Mouse (Mus musculus): ENCODE data around the gene Pde6b.

Gene Pde6b

GRCm38 (mm10) chr5:108389744-108390143 lies 1.6 kb downstream of the Pde6b start:
- DNase-seq (ENCODE audit: low read depth) = no peak

- DNase-seq (ENCODE audit: low read depth) = no peak
These were observed 15.3 kb downstream of the Pde6b start for GRCm38 (mm10) chr5:108403453-108403852.

- DNase-seq (ENCODE audit: low read depth) = peak; percentile 15
These were observed 17.3 kb downstream of the Pde6b start for GRCm38 (mm10) chr5:108405460-108405859.

DNA sequence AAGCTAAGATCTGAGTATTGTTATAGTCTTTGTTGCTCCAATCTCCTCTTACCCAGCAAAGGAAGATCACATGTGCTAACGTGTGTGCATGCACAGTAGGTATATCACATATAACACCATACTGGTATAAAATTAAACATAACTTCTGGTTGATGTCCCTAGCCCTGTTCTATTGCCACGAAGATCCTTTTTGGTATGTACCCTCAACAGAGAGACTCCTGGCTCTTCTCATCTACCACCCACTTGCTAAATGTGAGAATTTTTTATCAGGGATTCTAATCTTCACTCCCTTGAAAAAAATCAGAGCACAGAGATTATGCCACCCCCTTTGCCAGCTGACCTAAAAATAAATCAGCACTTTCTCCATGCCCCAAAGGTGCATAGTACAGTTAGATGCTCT lies 18.8 kb downstream of the Pde6b start:
- DNase-seq (ENCODE audit: low read depth) = no peak

- no peak for DNase-seq (ENCODE audit: low read depth)
These were observed 26.5 kb downstream of the Pde6b start for GRCm38 (mm10) chr5:108414711-108415110.

GRCm38 (mm10) chr5:108422741-108423140 lies 34.5 kb downstream of the Pde6b start:
- DNase-seq (ENCODE audit: low read depth) = no peak

GRCm38 (mm10) chr5:108423427-108423826 lies 35.2 kb downstream of the Pde6b start:
- no peak for DNase-seq (ENCODE audit: low read depth)

DNA sequence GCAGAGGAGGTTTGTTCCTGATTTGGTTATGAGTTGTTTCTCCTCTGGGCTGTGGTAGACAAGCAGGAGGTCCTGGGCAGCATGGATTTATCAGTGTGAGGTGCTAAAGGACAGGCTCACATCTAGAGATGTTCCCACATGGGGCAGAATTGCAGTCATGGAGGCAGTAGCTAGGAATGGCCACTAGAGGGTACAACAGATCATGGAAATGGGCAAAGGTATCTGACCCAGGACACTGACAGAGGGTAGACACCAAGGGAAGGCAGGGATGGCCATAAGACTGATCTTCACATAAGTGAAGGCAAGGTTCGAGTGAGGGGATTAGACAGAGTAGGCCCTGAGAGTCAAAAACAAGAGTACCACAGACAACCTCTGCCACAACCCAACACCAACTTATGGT lies 39.0 kb downstream of the Pde6b start:
- DNase-seq (ENCODE audit: low read depth) = peak; percentile 75

GRCm38 (mm10) chr5:108431196-108431595 lies 43.0 kb downstream of the Pde6b start:
- DNase-seq (ENCODE audit: low read depth) = no peak

DNA sequence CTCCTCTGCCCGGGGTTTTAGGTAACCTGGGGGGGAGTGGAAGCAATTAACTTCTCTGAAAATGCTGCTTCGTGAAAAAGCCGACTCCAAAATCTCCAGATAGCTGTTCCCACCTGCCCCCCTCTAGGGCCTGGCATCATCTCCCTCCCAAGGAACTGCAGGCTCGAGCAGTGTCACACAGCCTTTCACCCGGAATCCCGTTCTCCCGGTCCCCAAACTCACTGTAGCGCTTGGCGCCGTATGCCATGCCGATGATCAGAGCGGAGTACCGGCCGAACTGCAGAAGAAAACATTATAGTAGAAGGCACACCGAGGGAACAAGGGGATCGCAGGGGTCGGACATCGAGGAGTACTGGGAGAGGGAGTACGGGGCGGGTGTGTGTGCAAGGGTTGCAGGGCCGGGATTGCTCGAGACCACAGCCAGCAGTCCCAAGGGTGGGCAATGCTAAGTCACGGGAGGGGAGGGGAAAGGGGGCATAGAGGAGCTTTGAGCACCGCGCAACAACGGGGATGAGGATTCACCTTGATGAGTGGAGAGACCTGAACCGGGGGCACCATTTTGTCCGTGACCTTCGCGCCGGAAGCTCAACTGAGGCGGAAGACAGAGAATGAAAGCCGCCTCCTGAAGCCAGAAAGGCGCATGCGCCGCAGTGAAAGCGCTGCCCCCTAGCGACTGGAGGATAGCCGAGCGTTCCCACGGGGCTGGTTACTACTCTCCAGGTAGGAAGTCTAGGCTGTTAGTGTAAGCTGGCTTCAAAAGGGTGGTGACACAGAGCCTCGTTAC lies 45.8 kb downstream of the Pde6b start, which contains the start of gene Atp5k:
Atp5k (minus strand) TSS at position 645 of the 784 bp plus-strand sequence.
- peak; percentile 95 for DNase-seq (ENCODE audit: low read depth)

DNA sequence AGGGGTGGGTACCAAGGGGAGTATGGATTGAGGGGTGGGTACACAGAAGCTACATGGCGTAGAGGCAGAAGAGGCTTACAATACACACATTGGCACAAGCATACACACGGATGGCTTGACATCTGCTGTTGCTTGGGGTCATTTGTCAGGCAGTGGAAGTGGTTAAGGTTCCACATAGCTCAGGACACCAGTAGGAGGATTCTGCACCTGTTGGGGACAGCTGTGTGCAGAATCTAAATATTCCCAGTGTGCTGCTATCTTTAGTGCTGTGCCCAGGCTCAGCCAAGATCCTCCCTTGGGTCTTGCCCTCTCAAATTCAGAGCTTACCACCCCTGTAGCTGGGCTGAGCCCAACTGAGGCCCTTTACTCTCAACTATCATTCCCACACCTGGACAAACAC lies 47.9 kb downstream of the Pde6b start:
- no peak for DNase-seq (ENCODE audit: low read depth)

DNA sequence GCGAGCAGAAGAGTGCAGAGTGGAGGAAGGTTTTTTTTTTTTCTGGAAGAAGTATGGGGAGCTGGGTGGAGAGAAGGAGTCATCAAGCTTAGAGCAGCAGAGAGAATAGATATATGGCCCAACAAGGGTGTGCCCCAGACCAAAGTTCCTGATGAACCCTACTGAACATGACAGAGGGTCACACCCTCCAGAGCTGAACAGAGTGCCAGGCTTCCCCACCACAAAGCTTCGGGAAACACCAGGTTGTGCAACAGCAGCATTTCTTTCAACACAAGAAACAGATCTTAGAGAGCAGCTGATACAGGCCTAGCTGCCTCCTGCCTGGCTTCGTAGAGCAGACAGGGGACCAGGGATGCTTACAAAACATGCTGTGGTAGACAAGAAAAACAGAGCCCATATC lies 58.8 kb downstream of the Pde6b start:
- DNase-seq (ENCODE audit: low read depth) = no peak

DNA sequence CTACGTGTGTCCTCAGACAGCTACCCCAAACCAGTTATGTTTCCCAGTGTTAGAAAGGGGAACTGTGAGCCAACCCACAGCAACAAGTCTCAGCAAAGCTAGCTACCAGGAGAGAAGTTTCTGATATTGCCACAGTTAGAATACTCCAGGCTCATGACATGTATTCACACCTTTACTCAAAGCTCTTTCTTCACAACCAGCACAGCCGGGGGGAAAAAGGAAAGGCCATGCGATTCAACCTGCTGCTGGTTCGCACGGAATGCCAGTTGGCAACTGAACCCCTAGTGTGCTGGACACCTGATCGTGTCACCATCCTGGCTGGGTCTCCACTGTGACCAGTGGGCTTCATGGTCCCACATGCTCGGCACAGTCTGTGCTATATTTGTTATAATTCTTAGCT lies 59.7 kb downstream of the Pde6b start:
- no peak for DNase-seq (ENCODE audit: low read depth)

- peak; percentile 85 for DNase-seq (ENCODE audit: low read depth)
These were observed 60.8 kb downstream of the Pde6b start, which contains the start of gene Mfsd7a for GRCm38 (mm10) chr5:108448785-108449668. Mfsd7a (minus strand) TSS chr5:108448891.

GRCm38 (mm10) chr5:108450837-108451540 lies 62.8 kb downstream of the Pde6b start:
- DNase-seq (ENCODE audit: low read depth) = no peak

DNA sequence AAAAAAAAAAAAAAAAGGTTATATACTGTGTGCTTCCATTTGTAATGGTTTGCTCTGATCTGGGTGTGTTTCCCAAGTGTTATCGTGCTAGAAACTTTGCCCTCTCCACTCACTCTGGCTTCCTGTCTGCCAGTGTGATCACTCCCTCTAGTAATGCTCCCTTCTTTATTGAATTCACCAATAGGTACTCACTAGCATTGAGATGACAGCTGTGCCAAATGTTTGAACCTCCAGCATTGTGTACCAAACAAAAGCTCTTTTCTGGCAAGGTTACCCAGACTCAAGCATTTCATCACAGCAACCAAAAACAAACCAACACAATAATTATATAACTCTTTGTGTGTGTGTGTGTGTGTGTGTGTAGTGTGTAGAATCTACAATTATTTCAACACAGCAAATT lies 63.4 kb downstream of the Pde6b start:
- DNase-seq (ENCODE audit: low read depth) = no peak

DNA sequence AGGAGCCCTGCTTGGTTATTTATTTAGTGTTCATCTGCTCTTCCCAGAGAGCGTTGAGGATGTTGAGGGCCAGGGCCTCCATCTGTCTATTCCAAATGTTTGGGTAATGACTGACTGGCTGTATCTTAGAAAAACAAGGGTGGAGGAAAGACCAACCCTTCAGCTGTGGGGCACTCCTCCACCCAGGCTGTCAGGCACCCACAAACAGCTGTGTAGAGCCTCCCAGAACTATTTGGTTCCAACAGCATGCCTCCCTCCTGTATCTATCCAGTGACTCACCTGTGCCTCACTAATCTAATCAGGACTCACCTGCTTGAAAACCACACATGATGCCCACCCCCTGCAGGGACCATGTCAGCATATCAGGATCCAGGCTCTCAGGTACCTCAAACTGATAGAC lies 64.2 kb downstream of the Pde6b start:
- DNase-seq (ENCODE audit: low read depth) = no peak

DNA sequence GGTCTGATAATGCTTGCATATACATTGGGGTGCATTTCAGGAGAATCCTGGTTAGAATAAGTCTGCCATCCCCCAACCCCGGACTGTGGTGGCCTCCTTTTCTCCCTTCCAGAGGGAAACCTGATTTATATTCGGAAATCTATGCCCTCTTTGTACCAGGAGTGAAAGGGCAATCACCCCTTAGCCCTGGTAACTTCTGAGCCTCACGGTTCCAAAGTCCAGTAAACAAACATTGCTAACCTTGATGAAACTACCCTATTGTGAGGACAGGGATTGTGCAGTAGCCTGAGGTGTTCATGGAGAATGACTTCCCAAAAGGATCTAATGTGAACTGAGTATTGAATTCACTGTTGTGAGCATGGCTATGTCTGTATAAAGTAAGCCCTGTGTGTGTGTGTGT lies 65.9 kb downstream of the Pde6b start:
- no peak for DNase-seq (ENCODE audit: low read depth)

DNA sequence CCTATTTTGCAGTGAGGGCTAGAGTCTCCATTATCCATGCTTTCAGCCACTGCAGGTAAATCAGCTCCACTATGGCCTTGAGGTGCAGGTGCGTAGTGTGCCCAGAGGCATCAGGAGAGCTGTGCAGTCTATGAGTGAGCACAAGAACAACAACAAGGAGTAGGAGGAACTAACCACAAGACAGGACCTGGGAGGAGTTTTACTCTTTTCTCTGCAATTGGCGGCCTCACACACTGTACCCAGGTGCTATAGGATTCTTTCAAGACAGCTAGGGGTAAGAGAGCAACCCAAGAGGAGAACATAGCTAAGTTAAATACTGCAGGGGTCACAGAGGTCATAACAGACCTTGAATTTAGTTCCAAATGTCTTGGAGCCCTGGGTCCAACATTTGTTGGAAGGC lies 70.5 kb downstream of the Pde6b start:
- no peak for DNase-seq (ENCODE audit: low read depth)

DNA sequence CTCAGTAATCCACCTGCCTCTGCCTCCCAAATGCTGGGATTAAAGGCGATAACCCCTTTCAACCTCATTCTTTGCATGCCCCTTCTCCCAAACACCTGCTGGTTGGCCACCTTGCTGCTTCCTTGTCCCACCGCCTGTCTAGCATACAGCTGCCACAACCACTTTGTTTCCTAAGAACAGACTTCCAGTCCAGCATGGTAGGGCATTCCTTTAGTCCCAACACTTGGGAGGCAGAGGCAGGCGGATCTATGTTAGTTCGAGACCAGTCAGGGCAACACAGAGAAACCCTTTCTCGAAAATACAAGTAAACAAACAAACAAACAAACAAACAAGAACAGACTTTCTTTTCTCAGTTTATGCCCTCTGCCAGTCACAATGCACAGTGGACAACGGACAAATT lies 72.3 kb downstream of the Pde6b start:
- peak; percentile 5 for DNase-seq (ENCODE audit: low read depth)

DNA sequence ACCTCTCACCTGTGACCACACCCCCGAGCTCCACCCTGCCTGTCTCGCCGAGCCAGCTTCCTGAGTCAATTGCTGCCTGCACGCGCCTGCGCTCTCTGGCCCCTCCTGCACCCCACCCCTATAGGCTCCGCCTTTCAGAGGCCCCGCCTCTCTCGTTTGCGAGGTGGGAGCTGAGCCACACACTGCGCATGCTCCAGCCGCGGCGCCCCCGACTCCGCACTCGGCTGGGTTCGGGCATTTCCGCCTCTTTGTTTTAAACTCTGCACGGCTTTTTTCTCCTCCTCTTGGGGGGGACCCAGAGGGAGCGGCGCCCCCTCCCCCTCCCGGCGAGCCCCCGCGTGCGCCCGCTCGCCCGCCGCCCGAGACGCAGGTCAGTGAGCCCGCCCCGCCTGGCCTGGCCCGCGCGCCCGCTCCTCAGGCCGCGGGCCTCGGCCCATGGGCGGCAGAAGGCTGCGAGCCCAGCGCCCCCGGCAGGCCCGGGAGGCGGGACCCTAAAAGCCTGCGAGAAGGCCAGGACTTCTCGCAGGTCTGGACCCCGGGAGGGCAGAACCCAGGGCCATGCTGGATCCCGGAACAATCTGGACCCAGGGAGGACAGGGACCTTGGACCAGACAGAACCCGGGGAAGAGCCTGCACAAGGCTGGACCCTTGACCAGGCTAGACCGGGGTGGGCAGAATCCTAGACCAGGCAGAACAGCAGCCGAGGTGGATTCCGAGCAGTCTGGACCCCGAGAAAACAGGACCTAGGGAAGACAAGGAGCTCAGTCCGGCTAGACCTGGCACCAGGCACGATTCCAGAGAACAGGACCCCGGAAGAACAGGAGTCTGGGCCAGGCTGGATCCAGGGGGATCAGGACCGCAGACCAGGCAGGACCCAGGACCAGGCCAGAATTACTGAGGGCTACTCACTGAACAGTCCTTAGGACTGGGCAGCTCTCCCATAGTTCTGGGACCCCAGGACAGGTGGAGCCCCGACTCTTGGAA lies 73.2 kb downstream of the Pde6b start, which contains the start of gene Pcgf3:
Pcgf3 (plus strand) TSS at position 151 of the 984 bp plus-strand sequence.
- DNase-seq (ENCODE audit: low read depth) = peak; percentile 97

All from NIH3T3 (cell line).